ENCODE assay signal across 10 mouse cellular contexts in genomic region chr19:25267247-25267646, GRCm38 (mm10). TPM values are rescaled to one million over a fixed set of nuclear protein-coding genes. Genes with fewer than 3 reads are reported as not detected.
DNase-seq lines count a peak whose midpoint lies in the region; ATAC-seq and TF ChIP-seq lines count a peak whose summit lies in the region.
"Had no signal": no experiment of that assay in that cellular context is flagged by ENCODE, and none has a peak within 500 bp of the region (broad histone marks: within the 10 kb centered on the region; RNA-seq: fewer than 3 reads in every experiment).

No protein-coding gene starts in this region.

- no peak overlapping the region for H3ac ChIP-seq in myocyte (ENCODE audit: control insufficient read depth, insufficient read length)

- 0 out of 2 replicates have a peak, but pooled peaks cover 4% of the 10 kb centered on the region for H3K27me3 ChIP-seq in forebrain, embryonic 13.5 days
- peaks cover 4% of the 10 kb centered on the region; the same call in 1 of the 2 replicates for H3K27me3 ChIP-seq in forebrain, embryonic 16.5 days (replicated peaks; ENCODE audit: control insufficient read depth, insufficient read depth, low read length)
- no peaks in the 10 kb centered on the region for H3K27me3 ChIP-seq in heart, embryonic 13.5 days (replicated peaks)
- H3K27me3 ChIP-seq in myocyte (ENCODE audit: control insufficient read depth, insufficient read depth, insufficient read length): no peaks in the 10 kb centered on the region
- H3K27me3 ChIP-seq: embryonic facial prominence, embryonic 12.5 days had no signal

- H3K27ac ChIP-seq in forebrain, embryonic 13.5 days: no peak overlapping the region
- H3K27ac ChIP-seq in forebrain, embryonic 16.5 days (ENCODE audit: low read length): no peak overlapping the region
- H3K27ac ChIP-seq in heart, embryonic 13.5 days (replicated peaks): 0 out of 2 replicates have a peak overlapping the region, but pooled peaks have one; percentile 24
- H3K27ac ChIP-seq: embryonic facial prominence, embryonic 12.5 days had no signal

- peak; percentile 5 to 11 for DNase-seq in left cerebral cortex, postnatal 36 days (ENCODE audit: low spot score in 2 of 2)
- DNase-seq in left cerebral cortex, postnatal 4 days: no peak
- no peak for DNase-seq in embryo, embryonic 10 days (ENCODE audit: low spot score)
- DNase-seq in thymus, postnatal 0 days (ENCODE audit: low spot score): no peak

- no peaks in the 10 kb centered on the region for H3K9me3 ChIP-seq in forebrain, embryonic 13.5 days (replicated peaks)
- H3K9me3 ChIP-seq in forebrain, embryonic 16.5 days (ENCODE audit: control insufficient read depth, low read length): peaks cover 3% of the 10 kb centered on the region; the same call in 1 of the 2 replicates
- no peaks in the 10 kb centered on the region for H3K9me3 ChIP-seq in heart, embryonic 13.5 days
- H3K9me3 ChIP-seq: embryonic facial prominence, embryonic 12.5 days had no signal

- no peaks in the 10 kb centered on the region for H3K36me3 ChIP-seq in forebrain, embryonic 13.5 days (ENCODE audit: poor library complexity, severe bottlenecking)
- H3K36me3 ChIP-seq in forebrain, embryonic 16.5 days (ENCODE audit: control insufficient read depth, insufficient read depth): no peaks in the 10 kb centered on the region
- peaks cover 4% of the 10 kb centered on the region; the same call in 1 of the 2 replicates for H3K36me3 ChIP-seq in heart, embryonic 13.5 days
- H3K36me3 ChIP-seq in myocyte (ENCODE audit: control insufficient read depth, insufficient read depth): no peaks in the 10 kb centered on the region
- H3K36me3 ChIP-seq: embryonic facial prominence, embryonic 12.5 days had no signal

- 0 out of 2 replicates have a peak overlapping the region, but pooled peaks have one; percentile 21 for H3K9ac ChIP-seq in forebrain, embryonic 13.5 days
- H3K9ac ChIP-seq in forebrain, embryonic 16.5 days (replicated peaks; ENCODE audit: low read depth, low read length): no peak overlapping the region
- H3K9ac ChIP-seq in heart, embryonic 13.5 days: peak overlapping the region; percentile 28; the same call in 1 of the 2 replicates
- H3K9ac ChIP-seq: embryonic facial prominence, embryonic 12.5 days had no signal

- no peak for TF ChIP-seq POLR2A in myocyte (IDR thresholded peaks at IDR 0.05; ENCODE audit: insufficient read length, low read depth)

- no peak overlapping the region for H3K4me3 ChIP-seq in forebrain, embryonic 13.5 days
- no peak overlapping the region for H3K4me3 ChIP-seq in forebrain, embryonic 16.5 days (replicated peaks; ENCODE audit: low read length)
- no peak overlapping the region for H3K4me3 ChIP-seq in heart, embryonic 13.5 days
- no peak overlapping the region for H3K4me3 ChIP-seq in myocyte
- H3K4me3 ChIP-seq: embryonic facial prominence, embryonic 12.5 days had no signal

- peaks cover 8% of the 10 kb centered on the region for H3K4me1 ChIP-seq in forebrain, embryonic 13.5 days
- H3K4me1 ChIP-seq in forebrain, embryonic 16.5 days (replicated peaks; ENCODE audit: control insufficient read depth, insufficient read depth, low read length): no peaks in the 10 kb centered on the region; the same call in 1 of the 2 replicates
- H3K4me1 ChIP-seq in heart, embryonic 13.5 days: peaks cover 48% of the 10 kb centered on the region

- no peak for ATAC-seq in forebrain, embryonic 13.5 days
- no peak for ATAC-seq in forebrain, embryonic 16.5 days
- ATAC-seq in heart, embryonic 13.5 days (ENCODE audit: extremely low read depth, insufficient number of reproducible peaks, low FRiP score, low TSS enrichment): no peak

- no peak overlapping the region for H3K4me2 ChIP-seq in forebrain, embryonic 13.5 days
- H3K4me2 ChIP-seq in forebrain, embryonic 16.5 days (ENCODE audit: low read length): no peak overlapping the region
- peak overlapping the region; percentile 29 for H3K4me2 ChIP-seq in heart, embryonic 13.5 days
- H3K4me2 ChIP-seq in myocyte (ENCODE audit: low read depth): peak overlapping the region; percentile 49
- H3K4me2 ChIP-seq: embryonic facial prominence, embryonic 12.5 days had no signal

- no peaks in the 10 kb centered on the region for H3K79me2 ChIP-seq in myocyte (ENCODE audit: control insufficient read depth, insufficient read depth)

- WGBS in forebrain, embryonic 13.5 days: 25% methylated on average over 6 of the region's 6 CpGs
- WGBS in forebrain, embryonic 16.5 days: 20% methylated on average over 6 of the region's 6 CpGs
- 27% methylated on average over 6 of the region's 6 CpGs for WGBS in heart, embryonic 13.5 days

- intact Hi-C loops in left cerebral cortex, postnatal 36 days (cut with DNase I): no loop called here
- intact Hi-C loops in left cerebral cortex, postnatal 4 days (cut with DNase I): no loop called here

TF ChIP-seq in myocyte, 11 proteins besides CTCF, POLR2A, EP300 and RAD21:
- TF ChIP-seq SRF (IDR thresholded peaks at IDR 0.05; ENCODE audit: control insufficient read depth, insufficient read length, low read depth) (no peak), MYOD1 (IDR thresholded peaks at IDR 0.05; ENCODE audit: control insufficient read depth in 1 of 3, insufficient read length in 2 of 3, low read depth in 2 of 3) (no peak)
TF ChIP-seq in myocyte: peak in this region for 0.

RNA-seq across cellular contexts. Expression of gene Kank1, which starts 30.5 kb away (rescaled TPM):
- 2.7 and 3.1 TPM in 2 replicates for polyA plus RNA-seq in forebrain, embryonic 13.5 days (2015; fragmentation: Nextera tagmentation; extraction: Ambion mirVana)
- polyA plus RNA-seq in forebrain, embryonic 16.5 days (2015; fragmentation: Nextera tagmentation; extraction: Ambion mirVana): 4.4 and 4.8 TPM in 2 replicates
- 10 to 100 TPM; 17.5 to 17.9 TPM for total RNA-seq in left cerebral cortex, postnatal 36 days (2021)
- total RNA-seq in left cerebral cortex, postnatal 4 days (2021): 10 to 100 TPM; 10.7 to 13.4 TPM
- polyA plus RNA-seq in heart, embryonic 13.5 days (2015; fragmentation: Nextera tagmentation; extraction: Ambion mirVana): 45.7 and 50.4 TPM in 2 replicates
- polyA plus RNA-seq in myocyte (2012; fragmentation: generic; extraction: Trizol): 4.3 TPM
- 3.7 TPM in 2 replicates for polyA plus RNA-seq in thymus, postnatal 0 days (2015; fragmentation: Nextera tagmentation; extraction: Ambion mirVana)
- total RNA-seq: megakaryocyte, adult 5-6 weeks had no signal

Comparison
In these comparisons a context has a peak if more than half of its experiments do, and no peak if none do; other contexts are left out.
1. DNase-seq: peak in left cerebral cortex, postnatal 36 days (2 of 2); none in left cerebral cortex, postnatal 4 days (single experiment), embryo, embryonic 10 days (single experiment) and thymus, postnatal 0 days (single experiment).
2. H3K4me2 ChIP-seq: peak in heart, embryonic 13.5 days (single experiment) and myocyte (single experiment); none in forebrain, embryonic 13.5 days (single experiment) and forebrain, embryonic 16.5 days (single experiment).